Mouse (Mus musculus): ENCODE measurements around the gene Tmem95.

Gene Tmem95

DNA sequence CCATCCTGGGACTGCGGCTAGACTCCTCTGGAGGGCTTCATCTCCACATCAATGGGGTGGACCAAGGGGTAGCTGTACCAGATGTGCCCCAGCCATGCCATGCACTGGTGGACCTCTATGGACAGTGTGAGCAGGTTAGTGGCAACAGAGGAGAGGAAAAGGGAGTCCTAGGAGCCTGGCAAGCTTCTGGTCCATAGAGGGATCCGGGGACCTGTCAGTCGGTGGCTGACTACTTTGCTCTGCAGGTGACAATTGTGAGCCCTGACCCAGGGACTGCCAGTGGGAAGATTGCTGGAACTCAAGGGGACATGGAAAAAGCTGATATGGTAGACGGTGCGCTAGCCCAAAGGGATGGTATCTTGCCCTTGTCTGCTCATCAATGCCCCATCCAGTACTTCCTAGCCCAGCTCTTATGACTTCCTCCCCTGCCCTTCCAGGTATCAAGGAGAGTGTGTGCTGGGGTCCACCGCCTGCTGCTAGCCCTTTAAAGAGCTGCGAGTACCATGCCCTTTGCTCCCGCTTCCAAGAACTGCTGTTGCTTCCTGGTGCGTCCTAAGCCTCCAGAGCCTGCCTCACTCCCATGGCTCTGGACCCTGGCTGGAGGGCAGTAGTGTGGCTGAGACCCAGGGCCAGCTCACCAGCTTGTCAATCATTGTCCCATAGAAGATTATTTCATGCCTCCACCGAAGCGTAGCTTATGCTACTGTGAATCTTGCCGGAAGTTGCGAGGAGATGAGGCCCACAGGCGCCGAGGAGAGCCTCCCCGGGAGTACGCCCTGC lies 33.2 kb upstream of the Tmem95 start:
- peak; percentile 65 for DNase-seq

GRCm38 (mm10) chr11:69910177-69910576 lies 32.4 kb upstream of the Tmem95 start:
- DNase-seq = no peak

GRCm38 (mm10) chr11:69909174-69909573 lies 31.4 kb upstream of the Tmem95 start:
- DNase-seq = no peak

- DNase-seq = peak; percentile 90
These were observed 30.8 kb upstream of the Tmem95 start for GRCm38 (mm10) chr11:69908645-69909044.

- DNase-seq = no peak
These were observed 26.5 kb upstream of the Tmem95 start for GRCm38 (mm10) chr11:69904311-69904710.

- DNase-seq = no peak
These were observed 25.2 kb upstream of the Tmem95 start for GRCm38 (mm10) chr11:69902972-69903371.

DNA sequence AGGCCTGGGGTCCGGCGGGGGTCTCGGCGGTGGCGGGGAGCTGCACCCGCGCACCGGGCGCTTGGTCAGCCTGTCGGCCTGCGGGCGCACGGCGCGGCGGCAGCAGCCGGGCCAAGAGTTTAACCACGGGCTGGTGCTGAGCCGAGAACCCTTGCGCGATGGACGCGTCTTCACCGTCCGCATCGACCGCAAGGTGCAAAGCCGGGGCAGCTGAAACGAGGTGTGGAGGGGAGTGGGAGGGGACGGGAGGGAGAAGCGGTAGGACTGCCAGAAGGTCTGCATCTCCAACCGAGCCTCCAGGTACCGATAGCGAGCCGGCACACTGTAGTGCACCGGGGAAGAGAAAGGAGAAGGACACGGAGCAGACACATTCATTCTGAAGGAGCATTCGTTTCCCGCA lies 24.2 kb upstream of the Tmem95 start:
- DNase-seq = no peak

DNA sequence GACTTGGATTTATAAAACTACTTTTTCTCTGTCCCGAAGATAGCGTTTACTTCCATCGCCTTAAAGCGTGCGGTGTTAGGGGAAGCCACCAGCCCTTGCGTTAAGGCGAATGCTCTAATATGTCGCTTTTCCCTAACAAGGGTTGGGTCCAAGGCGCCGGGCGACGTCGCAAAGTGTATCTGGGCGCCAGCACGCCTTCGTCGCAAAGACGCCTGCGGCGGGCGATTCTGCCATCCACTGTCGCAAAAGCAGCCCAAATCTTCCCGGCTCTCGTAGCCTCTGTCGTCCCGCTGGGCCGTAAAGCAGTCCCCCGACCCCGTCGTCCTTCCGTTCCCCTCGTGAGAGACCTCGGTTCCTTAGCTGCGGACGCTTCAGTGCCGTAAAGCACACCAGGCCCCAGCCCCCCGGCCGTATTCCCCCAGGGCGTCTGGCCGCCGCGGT lies 23.6 kb upstream of the Tmem95 start:
- peak; percentile 96 for DNase-seq

DNA sequence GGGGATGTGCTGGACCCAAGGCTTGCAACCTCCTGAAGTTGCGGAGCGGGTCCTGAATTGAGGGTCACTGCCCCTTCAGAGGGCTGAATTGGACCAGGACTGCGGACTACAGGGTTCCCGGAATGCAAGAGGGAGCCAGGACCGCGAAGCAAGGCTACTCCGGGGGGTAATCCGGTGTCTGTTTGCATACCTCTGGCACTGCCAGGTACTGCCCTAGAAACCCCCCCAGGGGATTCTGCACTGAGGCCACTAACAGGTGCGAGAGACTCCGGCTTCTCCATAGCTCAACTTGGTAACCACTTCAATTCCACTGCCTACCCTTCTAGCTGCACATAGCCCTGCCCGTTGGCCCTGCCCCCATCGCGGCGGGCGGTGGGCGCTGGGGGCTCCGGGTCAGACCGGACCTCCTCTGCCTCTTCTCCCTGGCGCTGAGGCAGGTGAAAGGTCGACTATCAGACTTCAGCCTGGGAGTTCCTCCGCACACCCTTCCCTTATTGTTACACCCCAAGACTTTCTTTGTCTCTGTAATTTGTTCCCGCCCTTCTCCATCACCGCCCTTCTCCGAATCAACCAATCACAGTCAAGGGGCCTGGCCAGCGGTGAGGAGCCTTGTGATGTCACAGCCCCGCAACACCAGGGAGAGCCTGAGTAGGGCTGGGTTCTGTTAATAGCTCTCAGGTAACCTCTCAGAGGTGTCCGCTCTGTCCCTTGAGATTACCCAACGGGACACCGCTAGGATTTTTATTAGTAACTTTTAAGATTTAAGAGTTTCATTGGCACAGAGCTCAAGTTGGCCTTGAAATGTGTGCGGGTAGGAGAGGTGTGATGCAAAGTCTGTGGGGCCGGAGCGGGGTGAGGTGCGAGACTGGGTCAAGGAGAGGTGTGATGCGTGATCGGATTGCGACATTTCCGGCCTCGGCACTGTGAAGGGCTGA lies 22.9 kb upstream of the Tmem95 start, which contains the start of the genes 2810408A11Rik and Neurl4:
2810408A11Rik (minus strand) TSS at position 517 of the 935 bp plus-strand sequence.
Neurl4 (plus strand) TSS at position 602 of the 935 bp plus-strand sequence.
- DNase-seq = peak; percentile 93

DNA sequence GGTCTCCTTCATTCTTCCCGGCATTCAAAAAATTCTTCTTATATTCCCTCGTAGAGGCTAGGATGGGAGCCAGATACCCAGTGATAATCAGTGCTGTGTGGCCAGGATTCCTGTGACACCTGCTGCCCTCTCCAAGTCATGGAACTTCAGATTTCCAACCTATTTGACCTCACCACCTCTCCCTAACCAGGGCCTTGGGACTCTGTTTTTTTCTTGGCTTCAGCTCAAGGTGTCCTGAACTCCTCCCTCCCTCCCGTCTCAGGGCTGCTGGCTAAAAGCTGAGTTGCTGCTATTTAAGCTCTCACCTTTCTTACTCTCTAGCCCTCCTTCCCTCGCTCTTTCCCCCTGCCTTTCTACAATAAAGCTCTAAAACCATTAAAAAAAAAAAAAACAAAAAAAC lies 22.1 kb upstream of the Tmem95 start:
- DNase-seq = no peak

- no peak for DNase-seq
These were observed 17.5 kb upstream of the Tmem95 start, which contains the start of gene Acap1 for GRCm38 (mm10) chr11:69895291-69895690. TSS of gene Acap1 (minus strand) at chr11:69895539.

DNA sequence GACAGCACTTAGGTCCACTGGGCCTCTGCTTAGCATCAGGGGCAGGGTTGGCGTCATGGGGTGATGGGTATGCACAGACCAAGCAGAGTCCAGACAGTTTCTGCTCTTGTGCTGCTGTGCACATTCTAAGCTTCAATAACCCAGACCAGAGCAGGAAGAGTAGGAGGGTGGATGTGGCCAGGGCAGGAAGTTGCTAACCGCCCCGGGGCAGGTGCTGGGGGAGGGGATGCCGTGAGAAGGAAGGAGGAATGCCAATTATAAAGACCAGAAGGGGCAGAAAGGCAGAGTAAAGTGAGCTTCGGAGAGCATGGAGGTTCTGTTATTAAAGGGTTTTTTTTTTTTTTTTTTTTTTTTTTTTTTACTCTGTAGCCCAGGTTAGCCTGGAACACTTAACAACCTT lies 16.9 kb upstream of the Tmem95 start:
- DNase-seq = no peak

DNA sequence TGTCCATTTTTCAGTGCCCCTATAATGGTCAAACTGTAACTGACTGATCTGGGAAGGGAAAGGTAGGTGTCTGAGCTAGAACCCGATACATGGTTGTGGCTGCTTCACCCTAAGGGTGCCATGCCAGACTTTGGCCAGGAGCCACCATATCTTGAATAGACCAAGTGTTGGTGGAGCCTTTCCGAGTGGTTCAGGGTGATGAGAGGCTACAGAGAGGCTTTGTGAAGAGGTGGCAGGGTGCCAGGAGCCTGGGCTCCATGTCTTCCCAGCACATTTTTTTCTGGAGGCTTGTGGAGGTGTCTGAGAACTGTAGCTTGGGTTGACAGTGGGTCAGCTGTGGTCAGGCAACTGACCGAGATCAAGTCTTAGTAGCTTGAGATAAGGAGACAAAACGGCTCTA lies 13.7 kb upstream of the Tmem95 start:
- DNase-seq = no peak

- no peak for DNase-seq
These were observed 9.3 kb upstream of the Tmem95 start for GRCm38 (mm10) chr11:69886907-69887635.

DNA sequence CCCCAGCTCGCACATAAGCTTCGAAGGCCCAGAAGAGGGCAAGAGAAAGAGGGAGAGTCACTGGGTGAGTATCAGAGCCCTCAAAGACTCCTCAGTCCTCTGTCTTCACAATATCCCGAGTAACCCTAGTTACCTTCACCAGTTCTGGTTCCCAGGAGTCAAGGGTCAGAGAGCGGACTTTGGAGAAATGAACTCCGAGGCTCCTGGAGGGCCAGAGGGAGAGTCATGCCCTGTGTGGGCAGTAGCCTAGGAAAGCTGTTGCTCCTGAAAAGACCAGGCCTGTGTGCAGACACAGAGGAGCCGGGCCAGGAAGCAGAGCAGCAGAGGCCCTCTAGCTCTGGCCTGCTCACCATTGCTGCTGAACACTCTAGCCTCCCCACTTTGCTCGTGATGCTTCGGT lies 6.8 kb upstream of the Tmem95 start:
- DNase-seq = no peak

- no peak for DNase-seq
These were observed 6.4 kb upstream of the Tmem95 start for GRCm38 (mm10) chr11:69884240-69884639.

GRCm38 (mm10) chr11:69883527-69884151 lies 5.8 kb upstream of the Tmem95 start:
- peak; percentile 55 for DNase-seq

GRCm38 (mm10) chr11:69883066-69883465 lies 5.2 kb upstream of the Tmem95 start:
- DNase-seq = peak; percentile 67

- peak; percentile 31 for DNase-seq
These were observed 4.2 kb upstream of the Tmem95 start for GRCm38 (mm10) chr11:69881787-69882670.

DNA sequence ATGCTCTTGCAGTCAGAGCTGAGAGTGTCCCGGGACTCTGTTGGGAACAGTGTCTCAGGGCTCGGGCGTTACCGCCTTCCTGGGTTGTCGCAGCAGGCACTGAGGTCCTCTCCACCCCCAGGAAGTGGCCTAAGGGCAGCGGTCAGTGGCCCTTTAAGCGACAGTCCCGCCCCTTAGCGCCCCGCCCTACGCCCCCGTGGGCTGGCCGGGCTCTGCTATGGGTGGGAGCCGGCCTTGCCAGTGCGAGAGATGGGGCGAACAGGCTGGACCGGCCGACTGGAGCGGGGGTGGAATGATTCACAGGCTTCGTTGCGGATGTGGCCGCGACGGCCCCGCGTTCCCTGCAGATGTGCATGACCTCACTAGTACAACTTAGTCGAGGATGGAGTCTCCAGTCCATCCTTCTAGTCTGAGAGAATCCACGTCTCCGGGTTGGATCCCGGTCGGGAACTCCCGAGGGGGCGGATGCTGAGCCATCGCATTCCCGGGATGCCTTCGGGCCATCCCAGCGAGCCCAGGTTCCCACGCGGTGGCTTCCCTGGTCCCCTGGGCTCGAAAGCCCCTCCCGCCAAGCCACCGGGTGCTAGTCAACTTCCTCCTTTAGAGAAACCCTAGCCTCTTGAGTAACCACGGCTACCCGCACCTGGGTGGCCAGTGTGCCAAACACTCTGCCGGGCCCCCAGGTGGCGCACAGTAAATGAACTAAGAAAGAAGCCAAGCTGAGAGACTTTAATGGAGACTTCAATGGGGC lies 3.2 kb upstream of the Tmem95 start, which contains the start of gene Kctd11:
Kctd11 (minus strand) TSS at position 554 of the 751 bp plus-strand sequence.
- peak; percentile 93 for DNase-seq
